Mouse (Mus musculus) layer of hippocampus, adult 2 months (tissue): ENCODE results near the gene Kdm5b. TPM values are rescaled to one million over a fixed set of nuclear protein-coding genes. Genes with fewer than 3 reads are reported as not detected.
A peak's percentile ranks its signal among the peaks of the same experiment; 100 is the strongest.

Experiments used
- DNase-seq, 2 experiments: peaks; one replicate each; pipeline ENCODE4 v3.0.0; 2022; ENCODE audit warnings: low spot score in 2 of 2
- H3K27ac ChIP-seq: fragments of 200-600 bp; 2 replicates; pipeline ENCODE4 v1.8.1; 2022
- H3K4me3 ChIP-seq: fragments of 200-600 bp; 2 replicates; pipeline ENCODE4 v1.8.1; 2022; ENCODE audit warnings: mild to moderate bottlenecking
- CTCF ChIP-seq: fragments of 200-600 bp; conservative IDR thresholded peaks from 2 replicates; pipeline ENCODE4 v1.8.1; 2022; ENCODE audit warnings: antibody characterized with exemption, mild to moderate bottlenecking, moderate library complexity
- total RNA-seq, 2 experiments: library from RNA; stranded (reverse); gene quantifications; 2 replicates each; pipeline ENCODE4 v1.2.3; 2021

The Kdm5b gene
- total RNA-seq, 2 experiments from 2014 or later = 69.1 to 72.6 TPM

DNA sequence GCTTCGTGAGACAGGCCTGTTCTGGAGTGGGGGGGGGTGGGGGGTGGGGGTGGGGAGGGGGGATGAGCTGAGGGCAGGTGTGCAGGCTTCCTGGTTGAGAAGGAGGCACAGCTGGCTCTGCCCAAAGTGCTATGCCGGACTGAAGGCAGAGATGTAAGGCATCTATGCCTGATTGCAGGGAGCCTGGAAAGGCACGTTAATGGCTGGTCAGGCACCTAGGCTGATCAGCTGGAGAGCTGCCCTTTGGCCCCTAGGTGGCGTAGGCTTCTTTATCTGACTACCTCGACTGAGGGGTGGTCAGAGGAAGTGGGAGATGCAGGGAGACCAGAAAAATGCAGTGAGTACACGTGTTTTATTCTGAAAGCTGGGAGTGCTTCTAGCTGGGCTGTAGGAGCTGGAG, 120.6 kb downstream of the Kdm5b start:
- TF ChIP-seq CTCF = no peak
- no peak for DNase-seq
- Histone ChIP-seq H3K27ac (no peak overlapping the region), H3K4me3 (no peak overlapping the region)

- peak in 1 of 2 experiments; percentile 13 for DNase-seq
- no peak for TF ChIP-seq CTCF
- H3K4me3 ChIP-seq = no peak overlapping the region
- no peak overlapping the region for H3K27ac ChIP-seq
These were observed 122.5 kb downstream of the Kdm5b start for GRCm38 (mm10) chr1:134682460-134682859.

Other genes starting within 250 kb of the Kdm5b start
- gene Ppfia4, start 227.2 kb upstream of the Kdm5b start, total RNA-seq = 10 to 100 TPM; 71.9 to 79.7 TPM
- gene Tmem183a, start 198.2 kb upstream of the Kdm5b start, total RNA-seq = 10 to 100 TPM; 73.5 to 76.7 TPM
- gene 4933406M09Rik, start 174.2 kb upstream of the Kdm5b start, total RNA-seq = not detected
- gene Cyb5r1, start 154.6 kb upstream of the Kdm5b start, total RNA-seq = 10 to 100 TPM; 27.4 to 39.9 TPM
- gene Adipor1, start 144.8 kb upstream of the Kdm5b start, total RNA-seq = 10 to 100 TPM; 53.1 to 55.2 TPM
- gene Klhl12, start 104.6 kb upstream of the Kdm5b start, total RNA-seq = 10 to 100 TPM; 43.5 to 44.4 TPM
- 10 to 100 TPM; 22.3 to 23.6 TPM for gene Rabif, start 65.5 kb upstream of the Kdm5b start, total RNA-seq
- not detected for gene Mgat4e, start 10.5 kb upstream of the Kdm5b start, total RNA-seq
- 10 to 100 TPM; 17.9 to 18.6 TPM for gene Syt2, start 86.5 kb downstream of the Kdm5b start, total RNA-seq